In the genomic region with DNA sequence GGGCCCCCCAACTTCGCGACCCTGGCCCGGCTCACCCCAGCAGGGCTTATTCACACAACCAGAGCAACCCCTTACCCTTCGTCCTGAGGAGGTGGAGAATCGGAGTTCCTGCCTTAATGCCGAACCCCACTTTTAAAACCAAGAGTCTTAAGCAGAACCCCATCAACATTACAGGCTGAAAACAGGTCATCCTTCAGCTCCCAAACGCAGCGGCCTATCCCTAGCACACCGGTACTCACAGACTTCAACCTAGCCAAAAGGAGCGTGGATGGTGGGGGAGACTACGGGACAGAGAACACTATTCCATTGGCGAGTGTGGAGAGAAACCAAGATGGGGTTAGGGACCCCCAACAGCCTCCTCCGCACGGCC, we compare ENCODE assay signal across 9 mouse cellular contexts. TPM values are rescaled to one million over a fixed set of nuclear protein-coding genes. Genes with fewer than 3 reads are reported as not detected.
DNase-seq lines count a peak whose midpoint lies in the region; ATAC-seq and TF ChIP-seq lines count a peak whose summit lies in the region.
"Had no signal": no experiment of that assay in that cellular context is flagged by ENCODE, and none has a peak within 500 bp of the region (broad histone marks: within the 10 kb centered on the region; RNA-seq: fewer than 3 reads in every experiment).

No protein-coding gene starts in this region.

- TF ChIP-seq CTCF in hindbrain, postnatal 0 days (IDR thresholded peaks at IDR 0.05; ENCODE audit: low read depth): no peak
- no peak for TF ChIP-seq CTCF in midbrain, postnatal 0 days (IDR thresholded peaks at IDR 0.05)

- peak overlapping the region; percentile 97 for H3K4me2 ChIP-seq in kidney, embryonic 14.5 days (replicated peaks; ENCODE audit: low read depth, low read length)
- H3K4me2 ChIP-seq in hindbrain, postnatal 0 days (ENCODE audit: low read depth, low read length): peak overlapping the region; percentile 77
- H3K4me2 ChIP-seq in midbrain, postnatal 0 days (ENCODE audit: low read depth, low read length, poor library complexity, severe bottlenecking): peak overlapping the region; percentile 80

- H3K27me3 ChIP-seq in kidney, embryonic 14.5 days (ENCODE audit: control insufficient read depth, insufficient read depth, low read length): peaks cover 35% of the 10 kb centered on the region
- no peaks in the 10 kb centered on the region for H3K27me3 ChIP-seq in hindbrain, postnatal 0 days (ENCODE audit: insufficient read depth, low read length)
- H3K27me3 ChIP-seq in midbrain, postnatal 0 days (ENCODE audit: insufficient read depth, low read length): no peaks in the 10 kb centered on the region

- WGBS in kidney, embryonic 14.5 days: under 1% methylated on average over 14 of the region's 14 CpGs
- WGBS in hindbrain, postnatal 0 days: under 1% methylated on average over 14 of the region's 14 CpGs
- under 1% methylated on average over 14 of the region's 14 CpGs for WGBS in midbrain, postnatal 0 days

- peak overlapping the region; percentile 64 for H3K4me3 ChIP-seq in kidney, embryonic 14.5 days (ENCODE audit: low read length)
- peak overlapping the region; percentile 54 for H3K4me3 ChIP-seq in brown adipose tissue, adult 24 weeks (ENCODE audit: insufficient read depth, low read depth, low read length)
- peak overlapping the region; percentile 67 for H3K4me3 ChIP-seq in hindbrain, postnatal 0 days (ENCODE audit: low read length)
- H3K4me3 ChIP-seq in midbrain, postnatal 0 days (ENCODE audit: low read depth, low read length): peak overlapping the region; percentile 72

- H3K9ac ChIP-seq in kidney, embryonic 14.5 days (ENCODE audit: low read depth, low read length): peak overlapping the region; percentile 69
- peak overlapping the region; percentile 82 for H3K9ac ChIP-seq in hindbrain, postnatal 0 days (replicated peaks; ENCODE audit: low read length)
- H3K9ac ChIP-seq in midbrain, postnatal 0 days (replicated peaks; ENCODE audit: low read length, poor library complexity, severe bottlenecking): peak overlapping the region; percentile 82

- no peak for ATAC-seq in kidney, embryonic 14.5 days (ENCODE audit: low FRiP score, low TSS enrichment)
- no peak for ATAC-seq in hindbrain, postnatal 0 days
- ATAC-seq in midbrain, postnatal 0 days (ENCODE audit: low FRiP score): 0 out of 2 replicates have a peak, but pooled peaks have one; percentile 0

- H3K27ac ChIP-seq in kidney, embryonic 14.5 days (ENCODE audit: low read depth, low read length): no peak overlapping the region
- H3K27ac ChIP-seq in brown adipose tissue, adult 24 weeks (replicated peaks; ENCODE audit: low read depth, low read length): no peak overlapping the region
- peak overlapping the region; percentile 88 for H3K27ac ChIP-seq in hindbrain, postnatal 0 days
- peak overlapping the region; percentile 94 for H3K27ac ChIP-seq in midbrain, postnatal 0 days (ENCODE audit: low read depth, low read length)

- H3K4me1 ChIP-seq in kidney, embryonic 14.5 days (ENCODE audit: control insufficient read depth, insufficient read depth, low read length): peaks cover 45% of the 10 kb centered on the region
- peaks cover 16% of the 10 kb centered on the region; the same call in 1 of the 2 replicates for H3K4me1 ChIP-seq in brown adipose tissue, adult 24 weeks (ENCODE audit: control insufficient read depth, insufficient read depth, insufficient read length, low read length)
- peaks cover 8% of the 10 kb centered on the region for H3K4me1 ChIP-seq in hindbrain, postnatal 0 days (ENCODE audit: insufficient read depth, low read length)
- no peaks in the 10 kb centered on the region for H3K4me1 ChIP-seq in midbrain, postnatal 0 days (ENCODE audit: insufficient read depth, low read length)

- H3K36me3 ChIP-seq in kidney, embryonic 14.5 days (ENCODE audit: control insufficient read depth, insufficient read depth, low read length): no peaks in the 10 kb centered on the region
- H3K36me3 ChIP-seq in hindbrain, postnatal 0 days (ENCODE audit: insufficient read depth, low read length): no peaks in the 10 kb centered on the region
- H3K36me3 ChIP-seq in midbrain, postnatal 0 days (ENCODE audit: insufficient read depth, low read length): no peaks in the 10 kb centered on the region

- no peaks in the 10 kb centered on the region for H3K9me3 ChIP-seq in kidney, embryonic 14.5 days (ENCODE audit: control insufficient read depth, low read length)
- H3K9me3 ChIP-seq in hindbrain, postnatal 0 days (ENCODE audit: low read length): no peaks in the 10 kb centered on the region
- no peaks in the 10 kb centered on the region for H3K9me3 ChIP-seq in midbrain, postnatal 0 days (ENCODE audit: low read length)

- DNase-seq in kidney, adult 11 months: no peak
- DNase-seq in hindbrain, postnatal 0 days (ENCODE audit: low spot score): no peak
- no peak for DNase-seq in midbrain, postnatal 0 days (ENCODE audit: low spot score)
- DNase-seq in urinary bladder, adult 18-20 months (ENCODE audit: low spot score in 2 of 2): no peak
- DNase-seq in thymus, adult 18-20 months: no peak
- no peak for DNase-seq in cerebellum, adult 11-12 months

RNA-seq across cellular contexts. Expression of gene Efna3, which starts 0.6 kb away (rescaled TPM):
- polyA plus RNA-seq in kidney, embryonic 14.5 days (2014; fragmentation: Nextera tagmentation; extraction: Ambion mirVana): 9.7 and 10.1 TPM in 2 replicates
- 0.44 TPM in 1 of 2 replicates, not detected in the other for polyA plus RNA-seq in brown adipose tissue, adult 24 weeks (2012; ENCODE audit: insufficient read depth, insufficient read length, missing spikeins)
- total RNA-seq in hindbrain, postnatal 0 days (2014; rRNA removed): 107 and 171 TPM in 2 replicates
- 57.0 and 61.4 TPM in 2 replicates for polyA plus RNA-seq in hindbrain, postnatal 0 days (2015; fragmentation: Nextera tagmentation; extraction: Ambion mirVana)
- 93.5 and 115 TPM in 2 replicates for total RNA-seq in midbrain, postnatal 0 days (2014; rRNA removed)
- polyA plus RNA-seq in midbrain, postnatal 0 days (2015; fragmentation: Nextera tagmentation; extraction: Ambion mirVana): 52.3 and 58.4 TPM in 2 replicates
- total RNA-seq: granulocyte monocyte progenitor cell, adult 5-6 weeks had no signal

RNA-seq across cellular contexts. Expression of gene Efna4, which starts 15.7 kb away (rescaled TPM):
- polyA plus RNA-seq in kidney, embryonic 14.5 days (2014; fragmentation: Nextera tagmentation; extraction: Ambion mirVana): 30.1 and 36.6 TPM in 2 replicates
- polyA plus RNA-seq in brown adipose tissue, adult 24 weeks (2012; ENCODE audit: insufficient read depth, insufficient read length, missing spikeins): 1.3 TPM in 1 of 2 replicates, not detected in the other
- 7.6 and 9.6 TPM in 2 replicates for total RNA-seq in hindbrain, postnatal 0 days (2014; rRNA removed)
- polyA plus RNA-seq in hindbrain, postnatal 0 days (2015; fragmentation: Nextera tagmentation; extraction: Ambion mirVana): 3.5 and 4.2 TPM in 2 replicates
- 3.0 and 7.9 TPM in 2 replicates for total RNA-seq in midbrain, postnatal 0 days (2014; rRNA removed)
- polyA plus RNA-seq in midbrain, postnatal 0 days (2015; fragmentation: Nextera tagmentation; extraction: Ambion mirVana): 2.5 and 3.5 TPM in 2 replicates

RNA-seq across cellular contexts. Expression of gene Adam15, which starts 27.7 kb away (rescaled TPM):
- polyA plus RNA-seq in kidney, embryonic 14.5 days (2014; fragmentation: Nextera tagmentation; extraction: Ambion mirVana): 35.9 and 47.1 TPM in 2 replicates
- 28.5 and 31.3 TPM in 2 replicates for polyA plus RNA-seq in brown adipose tissue, adult 24 weeks (2012; ENCODE audit: insufficient read depth, insufficient read length, missing spikeins)
- total RNA-seq in hindbrain, postnatal 0 days (2014; rRNA removed): 94.4 and 107 TPM in 2 replicates
- polyA plus RNA-seq in hindbrain, postnatal 0 days (2015; fragmentation: Nextera tagmentation; extraction: Ambion mirVana): 67.6 and 73.2 TPM in 2 replicates
- total RNA-seq in midbrain, postnatal 0 days (2014; rRNA removed): 63.4 and 88.8 TPM in 2 replicates
- 73.6 and 79.4 TPM in 2 replicates for polyA plus RNA-seq in midbrain, postnatal 0 days (2015; fragmentation: Nextera tagmentation; extraction: Ambion mirVana)

RNA-seq across cellular contexts. Expression of gene Dcst2, which starts 39.7 kb away (rescaled TPM):
- 0.18 and 0.30 TPM in 2 replicates for polyA plus RNA-seq in kidney, embryonic 14.5 days (2014; fragmentation: Nextera tagmentation; extraction: Ambion mirVana)
- polyA plus RNA-seq in brown adipose tissue, adult 24 weeks (2012; ENCODE audit: insufficient read depth, insufficient read length, missing spikeins): 1.2 and 1.6 TPM in 2 replicates
- total RNA-seq in hindbrain, postnatal 0 days (2014; rRNA removed): 0.07 and 0.31 TPM in 2 replicates
- polyA plus RNA-seq in hindbrain, postnatal 0 days (2015; fragmentation: Nextera tagmentation; extraction: Ambion mirVana): 0.20 and 0.42 TPM in 2 replicates
- total RNA-seq in midbrain, postnatal 0 days (2014; rRNA removed): not detected in 2 replicates
- polyA plus RNA-seq in midbrain, postnatal 0 days (2015; fragmentation: Nextera tagmentation; extraction: Ambion mirVana): 0.31 and 0.51 TPM in 2 replicates
- total RNA-seq: granulocyte monocyte progenitor cell, adult 5-6 weeks had no signal

RNA-seq across cellular contexts. Expression of gene Efna1, which starts 41.2 kb away (rescaled TPM):
- 45.4 and 58.8 TPM in 2 replicates for polyA plus RNA-seq in kidney, embryonic 14.5 days (2014; fragmentation: Nextera tagmentation; extraction: Ambion mirVana)
- 5.6 and 6.3 TPM in 2 replicates for polyA plus RNA-seq in brown adipose tissue, adult 24 weeks (2012; ENCODE audit: insufficient read depth, insufficient read length, missing spikeins)
- total RNA-seq in hindbrain, postnatal 0 days (2014; rRNA removed): 3.9 and 5.9 TPM in 2 replicates
- polyA plus RNA-seq in hindbrain, postnatal 0 days (2015; fragmentation: Nextera tagmentation; extraction: Ambion mirVana): 7.4 and 10.9 TPM in 2 replicates
- 6.6 and 7.1 TPM in 2 replicates for total RNA-seq in midbrain, postnatal 0 days (2014; rRNA removed)
- polyA plus RNA-seq in midbrain, postnatal 0 days (2015; fragmentation: Nextera tagmentation; extraction: Ambion mirVana): 8.9 and 9.4 TPM in 2 replicates
- total RNA-seq: granulocyte monocyte progenitor cell, adult 5-6 weeks had no signal

Comparison
In these comparisons a context has a peak if more than half of its experiments do, and no peak if none do; other contexts are left out.
1. H3K27ac ChIP-seq: peak in hindbrain, postnatal 0 days (single experiment) and midbrain, postnatal 0 days (single experiment); none in kidney, embryonic 14.5 days (single experiment) and brown adipose tissue, adult 24 weeks (single experiment).
2. Peak in every context shown above with its lines, with median percentiles within 50 percentile points of each other: H3K4me2 ChIP-seq, H3K4me3 ChIP-seq and H3K9ac ChIP-seq.